Mouse (Mus musculus): ENCODE data around the gene Pgpep1. TPM values are rescaled to one million over a fixed set of nuclear protein-coding genes. Genes with fewer than 3 reads are reported as not detected.

Gene Pgpep1
- total and polyA plus RNA-seq, 3 experiments = 12.3 to 30.0 (median 22.9) TPM

- TF ChIP-seq MYC (IDR thresholded peaks at IDR 0.05; ENCODE audit: low read depth, low read length) (peak; percentile 87), POLR2AphosphoS2 (IDR thresholded peaks at IDR 0.05; ENCODE audit: low read depth, low read length) (no peak), NELFE (IDR thresholded peaks at IDR 0.05; ENCODE audit: low read depth, low read length) (peak; percentile 99), SMC3 (IDR thresholded peaks at IDR 0.05; ENCODE audit: low read depth, low read length) (peak; percentile 97), BHLHE40 (IDR thresholded peaks at IDR 0.05; ENCODE audit: low read depth, low read length) (peak; percentile 90), JUN (IDR thresholded peaks at IDR 0.05; ENCODE audit: insufficient read depth, low read depth, low read length) (no peak), USF1 (IDR thresholded peaks at IDR 0.05; ENCODE audit: low read depth, low read length) (no peak), TCF12 (IDR thresholded peaks at IDR 0.05; ENCODE audit: low read depth, low read length) (peak; percentile 86), ZNF384 (IDR thresholded peaks at IDR 0.05; ENCODE audit: low read depth, low read length) (no peak), ZC3H11A (IDR thresholded peaks at IDR 0.05; ENCODE audit: low read depth, low read length) (no peak; the same call in 1 of the 2 replicates), RAD21 (IDR thresholded peaks at IDR 0.05; ENCODE audit: low read depth, low read length) (peak; percentile 57), MAZ (IDR thresholded peaks at IDR 0.05; ENCODE audit: low read depth, low read length) (peak; percentile 77), HCFC1 (IDR thresholded peaks at IDR 0.05; ENCODE audit: low read depth, low read length) (peak; percentile 69; the same call in 1 of the 2 replicates)
Observed at GRCm38 (mm10) chr8:70629574-70630531, 30.3 kb downstream of the Pgpep1 start (continued).

GRCm38 (mm10) chr8:70628986-70629490, 31.1 kb downstream of the Pgpep1 start:
- H3K27me3 ChIP-seq (replicated peaks) = no peaks in the 10 kb centered on the region
- H3K4me2 ChIP-seq (ENCODE audit: insufficient read depth, low read depth, poor library complexity, severe bottlenecking) = peak overlapping the region; percentile 8
- no peak overlapping the region; the same call in 1 of the 2 replicates for H3K9ac ChIP-seq (ENCODE audit: insufficient read depth, low read depth)
- peak overlapping the region in 1 of 3 experiments; percentile 32 for H3K4me3 ChIP-seq (replicated peaks in 1 of 3; ENCODE audit: low read depth in 2 of 3, low read length in 2 of 3, poor library complexity in 1 of 3)
- H3K27ac ChIP-seq (ENCODE audit: insufficient read depth, low read depth) = no peak overlapping the region
- no peaks in the 10 kb centered on the region for H3K36me3 ChIP-seq (replicated peaks in 1 of 2; ENCODE audit: control insufficient read depth in 1 of 2, insufficient read depth in 1 of 2, low read length in 1 of 2)
- dilution Hi-C loops (cut with MboI; ENCODE audit: extremely low pct_ligation_motif_present, extremely low pct_unique_long_range_greater_than_20kb, low sequenced_read_pairs) = no loop called here
- peaks cover 10% of the 10 kb centered on the region for H3K9me3 ChIP-seq (replicated peaks; ENCODE audit: low read length)
- H3K79me2 ChIP-seq (replicated peaks; ENCODE audit: control insufficient read depth, extremely low read depth, insufficient read depth, poor library complexity, severe bottlenecking) = no peaks in the 10 kb centered on the region
- no peak for DNase-seq (ENCODE audit: extremely low read depth)
- peaks cover 12 to 50% of the 10 kb centered on the region in 2 experiments for H3K4me1 ChIP-seq (ENCODE audit: control insufficient read depth in 1 of 2, insufficient read depth in 2 of 2)
- TF ChIP-seq E2F4 (IDR thresholded peaks at IDR 0.05; ENCODE audit: insufficient replicate concordance, low read depth, low read length) = no peak
- no peak for TF ChIP-seq JUND (conservative IDR thresholded peaks at IDR 0.05; ENCODE audit: low read depth, low read length)
- TF ChIP-seq MEF2A (IDR thresholded peaks at IDR 0.05; ENCODE audit: borderline replicate concordance, low read depth, low read length) = no peak
- in situ Hi-C loops (cut with MboI; ENCODE audit: low pct_ligation_motif_present, low pct_unique_long_range_greater_than_20kb, low sequenced_read_pairs) = no loop called here
